Mouse (Mus musculus) forebrain, embryonic 16.5 days (tissue): ENCODE measurements around the gene Rab1a. TPM values are rescaled to one million over a fixed set of nuclear protein-coding genes. Genes with fewer than 3 reads are reported as not detected.

Source experiments
- ATAC-seq: fragments of 200-750 bp; cut with Nextera tagmentation; 2 replicates; pipeline ENCODE4 v1.8.0; 2017; ENCODE audit warnings: mild to moderate bottlenecking, moderate library complexity
- H3K27ac ChIP-seq: fragments of 300-500 bp; sonication (generic); 2 replicates; pipeline ENCODE4 v1.5.1; 2014; ENCODE audit warnings: low read length, control low read depth
- H3K27me3 ChIP-seq: fragments of 300-500 bp; sonication (generic); replicated peaks from 2 replicates; pipeline ENCODE4 v1.6.1; 2014; ENCODE audit warnings: low read length; ENCODE audit not compliant: control insufficient read depth, insufficient read depth
- H3K36me3 ChIP-seq: fragments of 300-500 bp; sonication (generic); 2 replicates; pipeline ENCODE4 v1.6.1; 2014; ENCODE audit not compliant: control insufficient read depth, insufficient read depth
- H3K4me1 ChIP-seq: fragments of 300-500 bp; sonication (generic); replicated peaks from 2 replicates; pipeline ENCODE4 v1.6.1; 2014; ENCODE audit warnings: low read length; ENCODE audit not compliant: control insufficient read depth, insufficient read depth
- H3K4me2 ChIP-seq: fragments of 300-500 bp; sonication (generic); 2 replicates; pipeline ENCODE4 v1.6.1; 2014; ENCODE audit warnings: mild to moderate bottlenecking, low read length, control low read depth
- H3K4me3 ChIP-seq: fragments of 300-500 bp; sonication (generic); replicated peaks from 2 replicates; pipeline ENCODE4 v1.5.1; 2014; ENCODE audit warnings: mild to moderate bottlenecking, low read length, control low read depth
- H3K9ac ChIP-seq: fragments of 300-500 bp; sonication (generic); replicated peaks from 2 replicates; pipeline ENCODE4 v1.6.1; 2014; ENCODE audit warnings: low read depth, low read length, control low read depth
- H3K9me3 ChIP-seq: fragments of 300-500 bp; sonication (generic); 2 replicates; pipeline ENCODE4 v1.6.1; 2016; ENCODE audit warnings: low read length; ENCODE audit not compliant: control insufficient read depth
- WGBS: fragments of 180-500 bp; shearing (Covaris S2); extraction: QIAGEN DNeasy Blood & Tissue Kit; methylation state at CpG from one replicate; pipeline ENCODE4 v1.1.7; 2014; 5-methylcytosine and 5-hydroxymethylcytosine counted together
- polyA plus RNA-seq: library from polyadenylated mRNA; unstranded; fragments of >200 nt; fragmentation: Nextera tagmentation; extraction: Ambion mirVana; gene quantifications from 2 replicates; pipeline ENCODE4 v1.2.1, GENCODE M21; 2015

Rab1a gene
- polyA plus RNA-seq, 1 experiment from 2014 or later = 315 TPM

DNA sequence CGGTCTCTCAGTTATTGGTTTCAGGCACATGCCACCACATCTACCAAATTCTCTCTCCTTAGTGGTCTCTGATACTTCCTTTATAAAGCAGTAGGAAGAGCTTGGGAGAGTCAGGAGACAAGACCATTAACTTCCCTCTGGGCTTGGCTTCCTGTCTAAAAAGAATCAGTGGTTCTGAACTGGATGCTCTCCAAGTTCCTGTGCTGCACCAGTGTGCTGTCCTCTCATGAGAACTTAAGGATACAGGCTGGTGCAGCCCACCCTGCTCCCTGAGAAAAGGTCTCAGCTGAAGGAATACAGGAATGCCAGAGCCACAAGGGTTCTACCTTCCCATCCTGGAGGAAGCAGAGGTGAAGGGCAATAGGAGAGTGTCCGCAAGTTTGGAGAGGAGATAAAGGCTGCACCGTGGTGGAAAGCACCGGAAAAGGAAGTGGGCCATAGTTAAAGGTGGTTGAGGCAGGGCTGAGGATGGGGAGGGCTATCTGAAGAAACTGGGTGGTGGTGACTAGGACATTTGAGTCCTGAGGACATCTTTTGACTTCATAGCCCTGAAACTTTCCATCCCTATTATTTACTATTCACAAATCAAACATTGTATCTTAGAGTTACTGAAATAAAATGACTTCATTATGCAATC is 8.0 kb upstream of the Rab1a start:
- no peak overlapping the region for H3K27ac ChIP-seq
- H3K9ac ChIP-seq = no peak overlapping the region
- no peaks in the 10 kb centered on the region for H3K27me3 ChIP-seq
- no peak for ATAC-seq
- H3K4me1 ChIP-seq = no peaks in the 10 kb centered on the region
- WGBS = 92% methylated on average over 4 of the region's 4 CpGs
- no peaks in the 10 kb centered on the region for H3K9me3 ChIP-seq
- no peak overlapping the region for H3K4me3 ChIP-seq
- no peaks in the 10 kb centered on the region for H3K36me3 ChIP-seq
- H3K4me2 ChIP-seq = no peak overlapping the region

- Histone ChIP-seq H3K36me3 (no peaks in the 10 kb centered on the region), H3K4me1 (peaks cover 33% of the 10 kb centered on the region), H3K4me3 (peak overlapping the region; percentile 98), H3K27me3 (no peaks in the 10 kb centered on the region), H3K9me3 (no peaks in the 10 kb centered on the region), H3K4me2 (peak overlapping the region; percentile 76), H3K9ac (peak overlapping the region; percentile 98), H3K27ac (peak overlapping the region; percentile 96)
- WGBS = under 1% methylated on average over 40 of the region's 40 CpGs
- ATAC-seq = peak; percentile 12
These were observed 449 bp downstream of the Rab1a start for GRCm38 (mm10) chr11:20201661-20202101.

GRCm38 (mm10) chr11:20202299-20203011 is 1.2 kb downstream of the Rab1a start:
- WGBS = 53% methylated on average over 7 of the region's 7 CpGs
- no peak for ATAC-seq
- Histone ChIP-seq H3K36me3 (no peaks in the 10 kb centered on the region), H3K9me3 (no peaks in the 10 kb centered on the region), H3K27me3 (no peaks in the 10 kb centered on the region), H3K4me2 (peak overlapping the region; percentile 76), H3K4me3 (peak overlapping the region; percentile 98), H3K27ac (no peak overlapping the region), H3K4me1 (peaks cover 36% of the 10 kb centered on the region), H3K9ac (peak overlapping the region; percentile 98)

GRCm38 (mm10) chr11:20204321-20204720 is 3.1 kb downstream of the Rab1a start:
- WGBS = 81% methylated on average over 2 of the region's 2 CpGs
- H3K4me1 ChIP-seq = peaks cover 36% of the 10 kb centered on the region
- H3K4me2 ChIP-seq = no peak overlapping the region
- no peak overlapping the region for H3K9ac ChIP-seq
- ATAC-seq = no peak
- no peak overlapping the region for H3K27ac ChIP-seq
- no peaks in the 10 kb centered on the region for H3K9me3 ChIP-seq
- no peaks in the 10 kb centered on the region for H3K27me3 ChIP-seq
- H3K36me3 ChIP-seq = no peaks in the 10 kb centered on the region
- H3K4me3 ChIP-seq = no peak overlapping the region

- ATAC-seq = no peak
- Histone ChIP-seq H3K4me2 (no peak overlapping the region), H3K9me3 (no peaks in the 10 kb centered on the region), H3K9ac (no peak overlapping the region), H3K27me3 (no peaks in the 10 kb centered on the region), H3K36me3 (no peaks in the 10 kb centered on the region), H3K27ac (no peak overlapping the region), H3K4me3 (no peak overlapping the region), H3K4me1 (peaks cover 36% of the 10 kb centered on the region)
- WGBS = 90% methylated on average over 9 of the region's 9 CpGs
These were observed 3.7 kb downstream of the Rab1a start for GRCm38 (mm10) chr11:20204870-20205446.

DNA sequence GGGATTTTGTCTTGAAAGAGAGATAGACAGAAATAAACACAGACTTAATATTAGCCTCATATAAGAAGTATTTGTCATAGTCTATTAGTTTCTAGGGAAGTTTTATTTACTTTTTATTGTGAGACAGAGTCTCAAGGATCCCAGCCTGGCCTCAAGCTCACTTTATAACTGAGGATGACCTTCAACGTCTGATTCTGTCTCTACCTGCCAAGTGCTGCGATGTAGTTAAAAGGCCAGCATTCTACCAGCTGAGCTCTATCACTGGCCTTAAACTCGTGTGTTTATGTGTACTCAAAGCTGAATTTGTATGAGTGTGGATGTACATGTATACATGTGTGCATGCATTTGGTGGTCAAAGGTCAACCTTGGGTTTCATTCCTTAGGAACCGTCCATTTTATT is 4.3 kb downstream of the Rab1a start:
- H3K4me3 ChIP-seq = no peak overlapping the region
- peaks cover 34% of the 10 kb centered on the region for H3K4me1 ChIP-seq
- WGBS = 85% methylated on average over 4 of the region's 4 CpGs
- no peaks in the 10 kb centered on the region for H3K27me3 ChIP-seq
- no peak overlapping the region for H3K27ac ChIP-seq
- no peak for ATAC-seq
- no peaks in the 10 kb centered on the region for H3K9me3 ChIP-seq
- H3K9ac ChIP-seq = no peak overlapping the region
- no peaks in the 10 kb centered on the region for H3K36me3 ChIP-seq
- H3K4me2 ChIP-seq = no peak overlapping the region

DNA sequence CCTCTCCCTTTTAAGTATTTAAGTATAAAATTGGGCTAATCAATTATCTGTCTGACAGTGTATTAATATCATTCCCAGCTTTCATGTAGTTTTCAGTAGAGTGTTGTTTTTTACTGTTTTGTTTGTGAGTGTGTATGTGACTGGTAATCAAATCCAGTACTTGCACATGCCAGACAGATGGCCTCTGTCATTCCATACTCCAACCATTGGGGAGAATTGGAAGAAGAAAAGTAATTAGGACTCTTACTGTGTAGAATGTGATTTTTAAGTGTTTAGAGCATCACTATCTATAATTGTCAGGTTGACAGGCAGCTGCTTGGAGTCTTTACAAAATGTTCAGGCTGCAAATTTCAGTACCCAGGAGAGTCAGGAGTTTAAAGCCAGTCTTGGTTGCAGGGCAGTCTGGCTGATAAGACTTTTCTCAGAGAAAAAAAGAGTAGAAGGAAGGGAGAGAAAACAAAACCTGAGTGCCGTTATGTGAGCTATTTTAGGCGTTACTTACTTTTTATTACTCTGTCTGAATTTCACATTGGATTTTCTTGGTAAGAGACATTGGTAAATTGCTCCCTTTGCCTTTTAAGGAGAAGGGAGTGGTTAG is 5.5 kb downstream of the Rab1a start:
- H3K27me3 ChIP-seq = no peaks in the 10 kb centered on the region
- H3K9me3 ChIP-seq = no peaks in the 10 kb centered on the region
- no peak overlapping the region for H3K27ac ChIP-seq
- peaks cover 36% of the 10 kb centered on the region for H3K4me1 ChIP-seq
- peak; percentile 14; the same call in 1 of the 2 replicates for ATAC-seq
- no peak overlapping the region for H3K9ac ChIP-seq
- WGBS = 57% methylated on average over 2 of the region's 2 CpGs
- H3K4me2 ChIP-seq = no peak overlapping the region
- no peaks in the 10 kb centered on the region for H3K36me3 ChIP-seq
- H3K4me3 ChIP-seq = no peak overlapping the region

GRCm38 (mm10) chr11:20207589-20207988 is 6.4 kb downstream of the Rab1a start:
- no peak for ATAC-seq
- 76% methylated on average over 2 of the region's 2 CpGs for WGBS
- Histone ChIP-seq H3K4me2 (no peak overlapping the region), H3K4me3 (no peak overlapping the region), H3K27me3 (no peaks in the 10 kb centered on the region), H3K4me1 (peaks cover 34% of the 10 kb centered on the region), H3K36me3 (no peaks in the 10 kb centered on the region), H3K9ac (no peak overlapping the region), H3K27ac (no peak overlapping the region), H3K9me3 (no peaks in the 10 kb centered on the region)

DNA sequence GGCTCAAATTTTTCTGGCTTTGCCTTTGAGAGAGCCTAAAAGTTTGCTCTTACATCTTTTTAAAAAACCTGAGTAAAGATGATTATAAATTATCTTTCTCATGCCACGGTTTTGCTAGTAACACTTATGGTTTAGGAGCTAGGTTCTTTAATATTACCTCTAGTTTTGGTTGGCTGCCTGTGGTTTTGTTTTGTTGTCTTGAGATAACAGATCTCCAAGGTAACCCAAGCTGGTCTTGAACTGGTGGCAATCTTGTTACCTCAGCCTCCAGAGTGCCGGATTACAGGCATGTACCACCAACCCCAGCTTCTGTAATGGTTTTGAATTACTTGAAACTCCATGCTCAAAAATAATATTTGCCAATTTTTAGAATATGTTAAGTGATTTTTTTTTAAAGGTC is 10.6 kb downstream of the Rab1a start:
- H3K36me3 ChIP-seq = peaks cover under 1% of the 10 kb centered on the region; the same call in 1 of the 2 replicates
- H3K4me2 ChIP-seq = no peak overlapping the region
- H3K9me3 ChIP-seq = no peaks in the 10 kb centered on the region
- H3K4me1 ChIP-seq = peaks cover 7% of the 10 kb centered on the region
- WGBS = 82% methylated on average over 2 of the region's 2 CpGs
- no peak overlapping the region for H3K27ac ChIP-seq
- H3K9ac ChIP-seq = no peak overlapping the region
- no peak for ATAC-seq
- H3K4me3 ChIP-seq = no peak overlapping the region
- H3K27me3 ChIP-seq = no peaks in the 10 kb centered on the region
